28 mouse cellular contexts compared by ENCODE assay signal in genomic region chr5:101763571-101763970, GRCm38 (mm10). TPM values are rescaled to one million over a fixed set of nuclear protein-coding genes. Genes with fewer than 3 reads are reported as not detected.
DNase-seq lines count a peak whose midpoint lies in the region; ATAC-seq and TF ChIP-seq lines count a peak whose summit lies in the region.
"Had no signal": no experiment of that assay in that cellular context is flagged by ENCODE, and none has a peak within 500 bp of the region (broad histone marks: within the 10 kb centered on the region; RNA-seq: fewer than 3 reads in every experiment).

No protein-coding gene starts in this region.

- peak; percentile 55 for DNase-seq in heart, embryonic 10.5 days (ENCODE audit: low spot score)
- DNase-seq in heart, postnatal 10 days, result no peak
- peak; percentile 22 for DNase-seq in R1 (ENCODE audit: low read depth, low spot score)
- DNase-seq in limb, embryonic 10.5 days (ENCODE audit: low spot score), result peak; percentile 28
- DNase-seq in adrenal gland, postnatal 14 days, result no peak
- DNase-seq in hindbrain, embryonic 14.5 days (ENCODE audit: low spot score), result no peak
- DNase-seq: adrenal gland, adult 2 months; adrenal gland, postnatal 25 days; B cell, adult 2 months; cerebellum, adult 18-20 months; cerebellum, adult 9-10 months; cerebellum, postnatal 14 days; forebrain, postnatal 0 days; gastrocnemius, adult 2 months; gastrocnemius, postnatal 14 days; heart, adult 2 months; heart, postnatal 14 days; heart, postnatal 4 days had no signal

- no peak overlapping the region for H3K4me3 ChIP-seq in heart, embryonic 10.5 days
- 0 out of 2 replicates have a peak overlapping the region, but pooled peaks have one; percentile 8 for H3K4me3 ChIP-seq in E14TG2a.4 (replicated peaks; ENCODE audit: low read length)
- H3K4me3 ChIP-seq in limb, embryonic 10.5 days, result no peak overlapping the region
- no peak overlapping the region for H3K4me3 ChIP-seq in hindbrain, embryonic 14.5 days (replicated peaks; ENCODE audit: low read length)
- H3K4me3 ChIP-seq in midbrain, embryonic 13.5 days (replicated peaks), result no peak overlapping the region
- H3K4me3 ChIP-seq: heart, adult 2 months had no signal

- no peak overlapping the region for H3K4me2 ChIP-seq in hindbrain, embryonic 14.5 days (replicated peaks)
- no peak overlapping the region for H3K4me2 ChIP-seq in midbrain, embryonic 13.5 days (replicated peaks)

- intact Hi-C loops in heart, postnatal 10 days (cut with DNase I), result no loop called here

- TF ChIP-seq CTCF in E14TG2a.4 (conservative IDR thresholded peaks at IDR 0.05; ENCODE audit: low read length), result no peak

- H3K27me3 ChIP-seq in heart, embryonic 10.5 days (ENCODE audit: insufficient read depth, poor library complexity, severe bottlenecking), result peaks cover 69% of the 10 kb centered on the region
- H3K27me3 ChIP-seq in E14TG2a.4 (ENCODE audit: insufficient read depth, low read length), result peaks cover 42% of the 10 kb centered on the region
- peaks cover 72% of the 10 kb centered on the region for H3K27me3 ChIP-seq in limb, embryonic 10.5 days (ENCODE audit: low read depth, poor library complexity, severe bottlenecking)
- H3K27me3 ChIP-seq in hindbrain, embryonic 14.5 days (ENCODE audit: control insufficient read depth, insufficient read depth, low read length), result peaks cover 59% of the 10 kb centered on the region
- peaks cover 73% of the 10 kb centered on the region for H3K27me3 ChIP-seq in midbrain, embryonic 13.5 days
- H3K27me3 ChIP-seq: CH12.LX had no signal

- WGBS in heart, embryonic 10.5 days, result 7% methylated on average over 2 of the region's 2 CpGs
- 17% methylated on average over 2 of the region's 2 CpGs for WGBS in limb, embryonic 10.5 days
- WGBS in hindbrain, embryonic 14.5 days, result 33% methylated on average over 2 of the region's 2 CpGs
- WGBS in midbrain, embryonic 13.5 days, result 27% methylated on average over 2 of the region's 2 CpGs

- H3K27ac ChIP-seq in heart, embryonic 10.5 days, result no peak overlapping the region
- H3K27ac ChIP-seq in limb, embryonic 10.5 days, result no peak overlapping the region
- no peak overlapping the region for H3K27ac ChIP-seq in hindbrain, embryonic 14.5 days
- H3K27ac ChIP-seq in midbrain, embryonic 13.5 days, result no peak overlapping the region
- H3K27ac ChIP-seq: embryonic facial prominence, embryonic 12.5 days; gastrocnemius, adult 2 months; heart, adult 2 months; heart, embryonic 15.5 days; hindbrain, embryonic 15.5 days had no signal

- H3K4me1 ChIP-seq in heart, embryonic 10.5 days, result peaks cover 9% of the 10 kb centered on the region; the same call in 1 of the 2 replicates
- H3K4me1 ChIP-seq in E14TG2a.4 (replicated peaks; ENCODE audit: low read depth, low read length), result peaks cover 55% of the 10 kb centered on the region
- peaks cover 25% of the 10 kb centered on the region for H3K4me1 ChIP-seq in limb, embryonic 10.5 days
- H3K4me1 ChIP-seq in hindbrain, embryonic 14.5 days (replicated peaks; ENCODE audit: control insufficient read depth, insufficient read depth, low read length), result peaks cover 5% of the 10 kb centered on the region; the same call in 1 of the 2 replicates
- H3K4me1 ChIP-seq in midbrain, embryonic 13.5 days (replicated peaks), result peaks cover 10% of the 10 kb centered on the region
- H3K4me1 ChIP-seq: embryonic facial prominence, embryonic 12.5 days; heart, embryonic 12.5 days had no signal

- H3K9ac ChIP-seq in hindbrain, embryonic 14.5 days, result no peak overlapping the region
- H3K9ac ChIP-seq in midbrain, embryonic 13.5 days (replicated peaks), result no peak overlapping the region
- H3K9ac ChIP-seq: embryonic facial prominence, embryonic 12.5 days; embryonic facial prominence, embryonic 15.5 days; heart, embryonic 15.5 days; hindbrain, embryonic 15.5 days had no signal

- no peaks in the 10 kb centered on the region for H3K9me3 ChIP-seq in heart, embryonic 10.5 days
- no peaks in the 10 kb centered on the region for H3K9me3 ChIP-seq in E14TG2a.4 (ENCODE audit: low read length)
- no peaks in the 10 kb centered on the region for H3K9me3 ChIP-seq in limb, embryonic 10.5 days (replicated peaks)
- no peaks in the 10 kb centered on the region for H3K9me3 ChIP-seq in hindbrain, embryonic 14.5 days (ENCODE audit: control insufficient read depth, low read length)
- H3K9me3 ChIP-seq in midbrain, embryonic 13.5 days, result no peaks in the 10 kb centered on the region
- H3K9me3 ChIP-seq: embryonic facial prominence, embryonic 12.5 days; embryonic facial prominence, embryonic 15.5 days; heart, embryonic 12.5 days; heart, embryonic 15.5 days; hindbrain, embryonic 15.5 days had no signal

- no peak for ATAC-seq in hindbrain, embryonic 14.5 days (ENCODE audit: low FRiP score)
- no peak for ATAC-seq in midbrain, embryonic 13.5 days
- ATAC-seq: forebrain, embryonic 14.5 days; forebrain, postnatal 0 days; intestine, postnatal 0 days had no signal

- no peaks in the 10 kb centered on the region for H3K36me3 ChIP-seq in heart, embryonic 10.5 days
- no peaks in the 10 kb centered on the region for H3K36me3 ChIP-seq in E14TG2a.4 (ENCODE audit: insufficient read depth, low read length)
- H3K36me3 ChIP-seq in limb, embryonic 10.5 days, result no peaks in the 10 kb centered on the region
- H3K36me3 ChIP-seq in hindbrain, embryonic 14.5 days (replicated peaks; ENCODE audit: control insufficient read depth, insufficient read depth), result no peaks in the 10 kb centered on the region
- H3K36me3 ChIP-seq in midbrain, embryonic 13.5 days, result no peaks in the 10 kb centered on the region
- H3K36me3 ChIP-seq: embryonic facial prominence, embryonic 12.5 days; embryonic facial prominence, embryonic 15.5 days; heart, embryonic 12.5 days; heart, embryonic 15.5 days; hindbrain, embryonic 15.5 days had no signal

RNA-seq across cellular contexts. Expression of gene Cds1, which starts 1.4 kb away (rescaled TPM):
- polyA plus RNA-seq in heart, embryonic 10.5 days (2016; fragmentation: Nextera tagmentation; extraction: Ambion mirVana), result 0.42 and 0.64 TPM in 2 replicates
- 1 to 10 TPM; 4.5 to 5.3 TPM for total RNA-seq in heart, postnatal 10 days (2021)
- 0.67 and 0.68 TPM in 2 replicates for polyA plus RNA-seq in limb, embryonic 10.5 days (2016; fragmentation: Nextera tagmentation; extraction: Ambion mirVana)
- total RNA-seq in adrenal gland, postnatal 14 days (2021), result 10.1 and 11.0 TPM in 2 replicates
- polyA plus RNA-seq in hindbrain, embryonic 14.5 days (2014; fragmentation: Nextera tagmentation; extraction: Ambion mirVana), result 8.6 and 9.8 TPM in 2 replicates
- 3.0 and 3.7 TPM in 2 replicates for polyA plus RNA-seq in midbrain, embryonic 13.5 days (2015; fragmentation: Nextera tagmentation; extraction: Ambion mirVana)
- total RNA-seq: CH12.LX had no signal

Comparison
In these comparisons a context has a peak if more than half of its experiments do, and no peak if none do; other contexts are left out.
1. DNase-seq: peak in heart, embryonic 10.5 days (single experiment), R1 (single experiment) and limb, embryonic 10.5 days (single experiment); none in heart, postnatal 10 days (0 of 2), adrenal gland, postnatal 14 days (single experiment) and hindbrain, embryonic 14.5 days (single experiment).